Mouse (Mus musculus) left cerebral cortex, postnatal 14 days (tissue): ENCODE results near the gene Gria4. TPM values are rescaled to one million over a fixed set of nuclear protein-coding genes. Genes with fewer than 3 reads are reported as not detected.
"Not testable (repeated sequence)": the region's sequence is repeated elsewhere in the genome, so short reads cannot be mapped to it uniquely, and the experiment has no call there.

ENCODE experiments used
- DNase-seq, 2 experiments: peaks; one replicate each; pipeline ENCODE4 v3.0.0; 2021 to 2022; ENCODE audit warnings: low spot score in 2 of 2, mixed read lengths in 1 of 2
- intact Hi-C: fragments of 180-260 bp; cut with DNase I; formaldehyde crosslinking; loops from one replicate; pipeline ENCODE4 v1.15.1; 2025
- long read RNA-seq, 2 experiments: library from polyadenylated mRNA; stranded (forward); transcript quantifications; one replicate each; pipeline ENCODE4 v2.0.0; 2021
- total RNA-seq, 2 experiments: library from RNA; stranded (reverse); gene quantifications; 2 replicates each; pipeline ENCODE4 v1.2.3; 2021

Gene Gria4
- 10 to 100 TPM; 94.6 to 97.0 TPM for total RNA-seq
- long read RNA-seq, experiment 1, full-length matches to known transcripts, result 44 of 74 reads
- long read RNA-seq, experiment 1, partial matches to known transcripts, result 21 of 74 reads
- long read RNA-seq, experiment 1, other reads (novel, unspliced or antisense), result 9 of 74 reads
- long read RNA-seq, experiment 2, transcript Gria4-203 (11 exons, 2,338 nt), result major isoform, 42 of 88 reads
- long read RNA-seq, experiment 2, partial matches to known transcripts, result 37 of 88 reads
- long read RNA-seq, experiment 2, other reads (novel, unspliced or antisense), result 9 of 88 reads

GRCm38 (mm10) chr9:4795544-4796288 lies at the start of gene Gria4:
Gria4 (minus strand) TSS chr9:4796234.
- DNase-seq, result peak; percentile 78 to 84
- intact Hi-C loops, result loop anchor here (10.0 kb wide), 1 partner anchor 261 kb away; no protein-coding TSS in a partner anchor

- DNase-seq, intact Hi-C loops: not testable (repeated sequence)
Measured at GRCm38 (mm10) chr9:4810941-4811340, 14.9 kb upstream of the Gria4 start.

GRCm38 (mm10) chr9:4803151-4803755 lies 7.2 kb upstream of the Gria4 start:
- intact Hi-C loops, result no loop called here
- no peak for DNase-seq

- DNase-seq, result no peak
- intact Hi-C loops, result loop anchor here (10.0 kb wide), 1 partner anchor 263 kb away; no protein-coding TSS in a partner anchor
Measured at GRCm38 (mm10) chr9:4797396-4797795, 1.4 kb upstream of the Gria4 start.

- intact Hi-C loops, result loop anchor here (10.0 kb wide), 1 partner anchor 261 kb away; no protein-coding TSS in a partner anchor
- no peak for DNase-seq
Measured at GRCm38 (mm10) chr9:4796289-4796645, 233 bp upstream of the Gria4 start.

GRCm38 (mm10) chr9:4795075-4795474 lies 959 bp downstream of the Gria4 start:
- intact Hi-C loops, result loop anchor here (10.0 kb wide), 1 partner anchor 260 kb away; no protein-coding TSS in a partner anchor
- DNase-seq, result peak in 1 of 2 experiments; percentile 20

GRCm38 (mm10) chr9:4794411-4794810 lies 1.6 kb downstream of the Gria4 start:
- intact Hi-C loops, result loop anchor here (10.0 kb wide), 1 partner anchor 260 kb away; no protein-coding TSS in a partner anchor
- peak; percentile 13 to 18 for DNase-seq

GRCm38 (mm10) chr9:4749407-4749806 lies 46.6 kb downstream of the Gria4 start:
- intact Hi-C loops, DNase-seq: not testable (repeated sequence)

GRCm38 (mm10) chr9:4714086-4714485 lies 81.9 kb downstream of the Gria4 start:
- intact Hi-C loops, result no loop called here
- no peak for DNase-seq

- DNase-seq, result no peak
- intact Hi-C loops, result no loop called here
Measured at GRCm38 (mm10) chr9:4712367-4712766, 83.7 kb downstream of the Gria4 start.

- intact Hi-C loops, result no loop called here
- DNase-seq, result no peak
Measured at GRCm38 (mm10) chr9:4687149-4687548, 108.9 kb downstream of the Gria4 start.

GRCm38 (mm10) chr9:4680244-4680643 lies 115.8 kb downstream of the Gria4 start:
- peak in 1 of 2 experiments; percentile 10 for DNase-seq

GRCm38 (mm10) chr9:4679099-4679498 lies 116.9 kb downstream of the Gria4 start:
- intact Hi-C loops, result no loop called here
- DNase-seq, result no peak

More at GRCm38 (mm10) chr9:4680244-4680643, 115.8 kb downstream of the Gria4 start:
- intact Hi-C loops, result no loop called here

- intact Hi-C loops, result no loop called here
Measured at GRCm38 (mm10) chr9:4665691-4666090, 130.3 kb downstream of the Gria4 start.

GRCm38 (mm10) chr9:4662421-4662820 lies 133.6 kb downstream of the Gria4 start:
- DNase-seq, result no peak
- intact Hi-C loops, result no loop called here

More at GRCm38 (mm10) chr9:4665691-4666090, 130.3 kb downstream of the Gria4 start:
- DNase-seq, result peak in 1 of 2 experiments; percentile 18

GRCm38 (mm10) chr9:4658951-4659350 lies 137.1 kb downstream of the Gria4 start:
- intact Hi-C loops, result no loop called here
- no peak for DNase-seq

- no peak for DNase-seq
- intact Hi-C loops, result no loop called here
Measured at GRCm38 (mm10) chr9:4654333-4654732, 141.7 kb downstream of the Gria4 start.

GRCm38 (mm10) chr9:4639192-4639900 lies 156.7 kb downstream of the Gria4 start:
- intact Hi-C loops, result no loop called here
- peak; percentile 12 to 54 for DNase-seq

- intact Hi-C loops, result no loop called here
- peak in 1 of 2 experiments; percentile 15 for DNase-seq
Measured at GRCm38 (mm10) chr9:4631910-4632309, 164.1 kb downstream of the Gria4 start.
